Mouse (Mus musculus): ENCODE measurements around the gene Pitpnb.

The Pitpnb gene

GRCm38 (mm10) chr5:111409412-111410044 lies 79.0 kb downstream of the Pitpnb start:
- CTCF ChIA-PET: interaction anchor here in 3 of 4 experiments (0.6 to 1.7 kb wide), 11 partner anchors 27 to 773 kb away, joined by 3 to 7 read pairs (median 4); no protein-coding TSS in a partner anchor
- POLR2A ChIA-PET: interaction anchor here (0.6 to 1.1 kb wide), 6 partner anchors 13 to 489 kb away, joined by 3 to 5 read pairs (median 3); no protein-coding TSS in a partner anchor

- ChIA-PET CTCF (interaction anchor here in 2 of 4 experiments (0.6 to 1.1 kb wide), 3 partner anchors 28 to 404 kb away, joined by 3 to 4 read pairs (median 3); no protein-coding TSS in a partner anchor), POLR2A (interaction anchor here in 2 of 4 experiments (0.6 to 0.8 kb wide), 2 partner anchors 13 to 147 kb away, joined by 3 read pairs; no protein-coding TSS in a partner anchor)
Observed at GRCm38 (mm10) chr5:111410665-111411064, 80.1 kb downstream of the Pitpnb start.

GRCm38 (mm10) chr5:111414192-111414591 lies 83.6 kb downstream of the Pitpnb start:
- POLR2A ChIA-PET: interaction anchor here in 2 of 4 experiments (0.6 to 1.2 kb wide), 4 partner anchors 24 to 207 kb away, joined by 3 to 4 read pairs (median 3); no protein-coding TSS in a partner anchor
- CTCF ChIA-PET: interaction anchor here (0.5 to 2.7 kb wide), 52 partner anchors 13 to 769 kb away, joined by 3 to 13 read pairs (median 3); no protein-coding TSS in a partner anchor

GRCm38 (mm10) chr5:111414770-111415249 lies 84.2 kb downstream of the Pitpnb start:
- POLR2A ChIA-PET: interaction anchor here in 2 of 4 experiments (0.6 to 1.2 kb wide), 5 partner anchors 160 to 527 kb away, joined by 3 to 5 read pairs (median 4); no protein-coding TSS in a partner anchor

GRCm38 (mm10) chr5:111415575-111415974 lies 85.0 kb downstream of the Pitpnb start:
- ChIA-PET CTCF (interaction anchor here in 3 of 4 experiments (0.6 to 0.7 kb wide), 3 partner anchors 91 to 433 kb away, joined by 5 to 12 read pairs (median 6); no protein-coding TSS in a partner anchor), POLR2A (interaction anchor here in 2 of 4 experiments (0.6 to 1.2 kb wide), 4 partner anchors 187 to 526 kb away, joined by 3 to 5 read pairs (median 4); no protein-coding TSS in a partner anchor)

More at GRCm38 (mm10) chr5:111414770-111415249, 84.2 kb downstream of the Pitpnb start:
- CTCF ChIA-PET: interaction anchor here (0.6 to 2.7 kb wide), 32 partner anchors 14 to 768 kb away, joined by 3 to 13 read pairs (median 4); no protein-coding TSS in a partner anchor

GRCm38 (mm10) chr5:111416048-111416447 lies 85.5 kb downstream of the Pitpnb start:
- ChIA-PET CTCF (interaction anchor here in 1 of 4 experiments (0.6 kb wide), 1 partner anchor 778 kb away, joined by 3 read pairs; no protein-coding TSS in a partner anchor), POLR2A (interaction anchor here in 2 of 4 experiments (0.7 to 2.0 kb wide), 4 partner anchors 17 to 399 kb away, joined by 3 to 5 read pairs (median 4); no protein-coding TSS in a partner anchor)

- POLR2A ChIA-PET: interaction anchor here in 2 of 4 experiments (0.7 to 2.0 kb wide), 4 partner anchors 17 to 398 kb away, joined by 3 to 5 read pairs (median 4); no protein-coding TSS in a partner anchor
Observed at GRCm38 (mm10) chr5:111416591-111417374, 86.2 kb downstream of the Pitpnb start, which contains the start of gene Mn1. Mn1 (plus strand) TSS chr5:111417362.

GRCm38 (mm10) chr5:111417378-111418131 lies 87.0 kb downstream of the Pitpnb start:
- POLR2A ChIA-PET: interaction anchor here in 3 of 4 experiments (0.6 to 2.0 kb wide), 5 partner anchors 16 to 390 kb away, joined by 3 to 5 read pairs (median 4); no protein-coding TSS in a partner anchor
- CTCF ChIA-PET: interaction anchor here in 2 of 4 experiments (1.3 to 1.4 kb wide), 2 partner anchors 93 to 431 kb away, joined by 3 to 4 read pairs; no protein-coding TSS in a partner anchor

More at GRCm38 (mm10) chr5:111416591-111417374, 86.2 kb downstream of the Pitpnb start, which contains the start of gene Mn1:
- CTCF ChIA-PET: interaction anchor here in 1 of 4 experiments (0.6 kb wide), 1 partner anchor 777 kb away, joined by 3 read pairs; no protein-coding TSS in a partner anchor

GRCm38 (mm10) chr5:111418202-111419120 lies 87.9 kb downstream of the Pitpnb start:
- POLR2A ChIA-PET: interaction anchor here in 3 of 4 experiments (0.6 to 2.0 kb wide), 3 partner anchors 20 to 389 kb away, joined by 3 to 5 read pairs (median 4); no protein-coding TSS in a partner anchor
- CTCF ChIA-PET: interaction anchor here in 2 of 4 experiments (1.3 to 1.4 kb wide), 2 partner anchors 92 to 431 kb away, joined by 3 to 4 read pairs; no protein-coding TSS in a partner anchor

- CTCF ChIA-PET: interaction anchor here in 2 of 4 experiments (1.3 to 1.7 kb wide), 3 partner anchors 16 to 763 kb away, joined by 3 to 8 read pairs (median 3); no protein-coding TSS in a partner anchor
Observed at GRCm38 (mm10) chr5:111419121-111419881, 88.7 kb downstream of the Pitpnb start.

GRCm38 (mm10) chr5:111420011-111420691 lies 89.6 kb downstream of the Pitpnb start:
- POLR2A ChIA-PET: interaction anchor here in 2 of 4 experiments (2.4 to 3.6 kb wide), 5 partner anchors 10 to 19 kb away, joined by 7 to 14 read pairs (median 9); no protein-coding TSS in a partner anchor
- CTCF ChIA-PET: interaction anchor here in 2 of 4 experiments (0.6 to 1.7 kb wide), 3 partner anchors 15 to 763 kb away, joined by 3 to 8 read pairs (median 3); no protein-coding TSS in a partner anchor

More at GRCm38 (mm10) chr5:111419121-111419881, 88.7 kb downstream of the Pitpnb start:
- POLR2A ChIA-PET: interaction anchor here in 2 of 4 experiments (2.6 to 3.6 kb wide), 2 partner anchors 10 to 14 kb away, joined by 8 to 14 read pairs; no protein-coding TSS in a partner anchor

- ChIA-PET POLR2A (interaction anchor here in 2 of 4 experiments (2.4 to 3.6 kb wide), 5 partner anchors 9 to 18 kb away, joined by 7 to 14 read pairs (median 9); no protein-coding TSS in a partner anchor), CTCF (interaction anchor here in 2 of 4 experiments (1.3 to 1.7 kb wide), 2 partner anchors 14 to 762 kb away, joined by 3 to 8 read pairs; no protein-coding TSS in a partner anchor)
Observed at GRCm38 (mm10) chr5:111420896-111421295, 90.3 kb downstream of the Pitpnb start.

- CTCF ChIA-PET: interaction anchor here in 2 of 4 experiments (0.5 to 1.7 kb wide), 2 partner anchors 13 to 210 kb away, joined by 3 to 8 read pairs; no protein-coding TSS in a partner anchor
- POLR2A ChIA-PET: interaction anchor here in 2 of 4 experiments (2.4 to 3.6 kb wide), 5 partner anchors 8 to 17 kb away, joined by 7 to 14 read pairs (median 9); no protein-coding TSS in a partner anchor
Observed at GRCm38 (mm10) chr5:111421424-111421823, 90.9 kb downstream of the Pitpnb start.
